Mouse (Mus musculus) heart, embryonic 13.5 days (tissue): ENCODE measurements around the gene Rdh5. TPM values are rescaled to one million over a fixed set of nuclear protein-coding genes. Genes with fewer than 3 reads are reported as not detected.
A peak's percentile ranks its signal among the peaks of the same experiment; 100 is the strongest.

Experiments
- ATAC-seq: fragments of 200-750 bp; cut with Nextera tagmentation; 2 replicates; pipeline ENCODE4 v1.8.0; 2017; ENCODE audit warnings: moderate TSS enrichment; ENCODE audit not compliant: insufficient number of reproducible peaks, low FRiP score, low TSS enrichment; ENCODE audit errors: extremely low read depth
- H3K27ac ChIP-seq: fragments of 300-500 bp; sonication (generic); replicated peaks from 2 replicates; pipeline ENCODE4 v1.5.1; 2015; ENCODE audit warnings: moderate library complexity, mild to moderate bottlenecking, inconsistent platforms
- H3K27me3 ChIP-seq: fragments of 300-500 bp; sonication (generic); replicated peaks from 2 replicates; pipeline ENCODE4 v1.6.1; 2015; ENCODE audit warnings: mild to moderate bottlenecking, inconsistent platforms
- H3K36me3 ChIP-seq: fragments of 300-500 bp; sonication (generic); 2 replicates; pipeline ENCODE4 v1.6.1; 2015; ENCODE audit warnings: mild to moderate bottlenecking, inconsistent platforms
- H3K4me1 ChIP-seq: fragments of 300-500 bp; sonication (generic); 2 replicates; pipeline ENCODE4 v1.6.1; 2015; ENCODE audit warnings: inconsistent platforms
- H3K4me2 ChIP-seq: fragments of 300-500 bp; sonication (generic); 2 replicates; pipeline ENCODE4 v1.6.1; 2015; ENCODE audit warnings: inconsistent platforms, mild to moderate bottlenecking, moderate library complexity
- H3K4me3 ChIP-seq: fragments of 300-500 bp; sonication (generic); 2 replicates; pipeline ENCODE4 v1.5.1; 2015; ENCODE audit warnings: moderate library complexity, mild to moderate bottlenecking, inconsistent platforms
- H3K9ac ChIP-seq: fragments of 300-500 bp; sonication (generic); 2 replicates; pipeline ENCODE4 v1.6.1; 2015; ENCODE audit warnings: inconsistent platforms, mild to moderate bottlenecking, moderate library complexity
- H3K9me3 ChIP-seq: fragments of 300-500 bp; sonication (generic); 2 replicates; pipeline ENCODE4 v1.6.1; 2016; ENCODE audit warnings: inconsistent platforms
- whole genome bisulfite sequencing: fragments of 180-500 bp; shearing (Covaris S2); methylation state at CpG from one replicate; pipeline ENCODE4 v1.1.7; 2015; ENCODE audit warnings: mixed read lengths; 5-methylcytosine and 5-hydroxymethylcytosine counted together
- polyA plus RNA-seq: library from polyadenylated mRNA; unstranded; fragments of >200 nt; fragmentation: Nextera tagmentation; extraction: Ambion mirVana; gene quantifications from 2 replicates; pipeline ENCODE4 v1.2.1, GENCODE M21; 2015

Gene Rdh5
- polyA plus RNA-seq, 1 experiment from 2014 or later: 8.9 TPM

GRCm38 (mm10) chr10:128901409-128901808 lies 21.3 kb downstream of the Rdh5 start:
- Histone ChIP-seq H3K27ac (no peak overlapping the region), H3K27me3 (peaks cover 13% of the 10 kb centered on the region), H3K36me3 (no peaks in the 10 kb centered on the region), H3K4me2 (no peak overlapping the region), H3K4me3 (no peak overlapping the region), H3K9ac (no peak overlapping the region), H3K9me3 (no peaks in the 10 kb centered on the region), H3K4me1 (0 out of 2 replicates have a peak, but pooled peaks cover 3% of the 10 kb centered on the region)
- no peak for ATAC-seq
- 71% methylated on average over 1 of the region's 1 CpGs for WGBS

GRCm38 (mm10) chr10:128900698-128901097 lies 22.0 kb downstream of the Rdh5 start, which contains the start of gene Cd63:
Gene Cd63 (plus strand): TSS chr10:128900989.
- H3K36me3 ChIP-seq: no peaks in the 10 kb centered on the region
- WGBS: 78% methylated on average over 3 of the region's 3 CpGs
- peaks cover 9% of the 10 kb centered on the region for H3K4me1 ChIP-seq
- H3K27ac ChIP-seq: no peak within 1 kb of the TSS
- peaks cover 21% of the 10 kb centered on the region for H3K27me3 ChIP-seq
- H3K9me3 ChIP-seq: no peaks in the 10 kb centered on the region
- ATAC-seq: no peak
- no peak within 1 kb of the TSS for H3K4me3 ChIP-seq
- H3K9ac ChIP-seq: no peak within 1 kb of the TSS
- no peak within 1 kb of the TSS for H3K4me2 ChIP-seq

- Histone ChIP-seq H3K9me3 (no peaks in the 10 kb centered on the region), H3K9ac (no peak overlapping the region), H3K36me3 (no peaks in the 10 kb centered on the region), H3K4me2 (no peak overlapping the region), H3K27me3 (peaks cover 21% of the 10 kb centered on the region), H3K4me1 (peaks cover 14% of the 10 kb centered on the region), H3K4me3 (no peak overlapping the region), H3K27ac (no peak overlapping the region)
- no peak for ATAC-seq
- 56% methylated on average over 6 of the region's 6 CpGs for WGBS
Measured at GRCm38 (mm10) chr10:128899759-128900490, 22.8 kb downstream of the Rdh5 start.

- Histone ChIP-seq H3K9me3 (no peaks in the 10 kb centered on the region), H3K9ac (no peak overlapping the region), H3K27ac (no peak overlapping the region), H3K36me3 (no peaks in the 10 kb centered on the region), H3K27me3 (peaks cover 42% of the 10 kb centered on the region), H3K4me3 (no peak overlapping the region), H3K4me1 (peaks cover 22% of the 10 kb centered on the region), H3K4me2 (no peak overlapping the region)
- WGBS: 14% methylated on average over 1 of the region's 1 CpGs
- no peak for ATAC-seq
Measured at GRCm38 (mm10) chr10:128897501-128897900, 25.2 kb downstream of the Rdh5 start.

GRCm38 (mm10) chr10:128896807-128897206 lies 25.9 kb downstream of the Rdh5 start:
- Histone ChIP-seq H3K4me2 (no peak overlapping the region), H3K27me3 (peaks cover 46% of the 10 kb centered on the region), H3K36me3 (no peaks in the 10 kb centered on the region), H3K4me3 (no peak overlapping the region), H3K9me3 (no peaks in the 10 kb centered on the region), H3K9ac (no peak overlapping the region), H3K4me1 (peaks cover 27% of the 10 kb centered on the region), H3K27ac (no peak overlapping the region)
- ATAC-seq: no peak
- WGBS: 37% methylated on average over 1 of the region's 1 CpGs

GRCm38 (mm10) chr10:128895952-128896693 lies 26.6 kb downstream of the Rdh5 start:
- H3K4me3 ChIP-seq: peak overlapping the region; percentile 22
- peaks cover 46% of the 10 kb centered on the region for H3K27me3 ChIP-seq
- H3K4me2 ChIP-seq: peak overlapping the region; percentile 52
- WGBS: 3% methylated on average over 17 of the region's 17 CpGs
- no peak overlapping the region for H3K27ac ChIP-seq
- no peaks in the 10 kb centered on the region for H3K36me3 ChIP-seq
- ATAC-seq: no peak
- H3K4me1 ChIP-seq: peaks cover 27% of the 10 kb centered on the region
- no peaks in the 10 kb centered on the region for H3K9me3 ChIP-seq
- H3K9ac ChIP-seq: peak overlapping the region; percentile 44

GRCm38 (mm10) chr10:128895437-128895836 lies 27.3 kb downstream of the Rdh5 start:
- Histone ChIP-seq H3K36me3 (no peaks in the 10 kb centered on the region), H3K4me3 (peak overlapping the region; percentile 22), H3K27ac (no peak overlapping the region; the same call in 1 of the 2 replicates), H3K4me1 (peaks cover 32% of the 10 kb centered on the region), H3K9me3 (no peaks in the 10 kb centered on the region), H3K27me3 (peaks cover 46% of the 10 kb centered on the region), H3K9ac (peak overlapping the region; percentile 44), H3K4me2 (peak overlapping the region; percentile 52)
- no peak for ATAC-seq
- WGBS: under 1% methylated on average over 9 of the region's 9 CpGs

- 2% methylated on average over 9 of the region's 9 CpGs for WGBS
- H3K4me1 ChIP-seq: peaks cover 58% of the 10 kb centered on the region
Measured at GRCm38 (mm10) chr10:128892246-128892645, 30.4 kb downstream of the Rdh5 start.

GRCm38 (mm10) chr10:128891296-128892094 lies 31.2 kb downstream of the Rdh5 start, which contains the start of gene Gdf11:
Gene Gdf11 (minus strand): TSS chr10:128891718.
- Histone ChIP-seq H3K4me3 (peak within 1 kb of the TSS; percentile 75), H3K27me3 (peaks cover 34% of the 10 kb centered on the region), H3K9me3 (no peaks in the 10 kb centered on the region), H3K9ac (peak within 1 kb of the TSS; percentile 85), H3K36me3 (peaks cover 5% of the 10 kb centered on the region; the same call in 1 of the 2 replicates), H3K4me2 (peak within 1 kb of the TSS; percentile 96), H3K27ac (peak within 1 kb of the TSS; percentile 87), H3K4me1 (peaks cover 61% of the 10 kb centered on the region)
- ATAC-seq: peak; percentile 62; the same call in 1 of the 2 replicates
- under 1% methylated on average over 44 of the region's 89 CpGs for WGBS

More at GRCm38 (mm10) chr10:128892246-128892645, 30.4 kb downstream of the Rdh5 start:
- Histone ChIP-seq H3K27me3 (peaks cover 41% of the 10 kb centered on the region), H3K9me3 (no peaks in the 10 kb centered on the region), H3K27ac (peak overlapping the region; percentile 87; the same call in 1 of the 2 replicates), H3K4me2 (peak overlapping the region; percentile 96), H3K9ac (peak overlapping the region; percentile 85), H3K4me3 (peak overlapping the region; percentile 75), H3K36me3 (peaks cover 5% of the 10 kb centered on the region; the same call in 1 of the 2 replicates)
- ATAC-seq: no peak

GRCm38 (mm10) chr10:128890383-128891295 lies 32.0 kb downstream of the Rdh5 start:
- Histone ChIP-seq H3K4me1 (peaks cover 59% of the 10 kb centered on the region), H3K4me2 (peak overlapping the region; percentile 96), H3K9me3 (no peaks in the 10 kb centered on the region), H3K27ac (peak overlapping the region; percentile 87), H3K9ac (peak overlapping the region; percentile 85), H3K4me3 (peak overlapping the region; percentile 75), H3K27me3 (peaks cover 25% of the 10 kb centered on the region), H3K36me3 (peaks cover 11% of the 10 kb centered on the region)
- ATAC-seq: no peak
- WGBS: under 1% methylated on average over 40 of the region's 40 CpGs
